Mouse (Mus musculus) frontal cortex, postnatal 36 days (tissue): ENCODE measurements at regions not wholly inside any gene's neighbourhood (a gene's known extent, or its start where the extent isn't known, plus 50 kb on each side); places are given as distances from the start of the nearest gene placed in this dataset.

Experiments used
- DNase-seq, 2 experiments: peaks; one replicate each; pipeline ENCODE4 v3.0.0; 2022; ENCODE audit warnings: low spot score in 2 of 2

GRCm38 (mm10) chr1:42471846-42472494 lies 223.6 kb upstream of the Pou3f3 start:
- no peak for DNase-seq

GRCm38 (mm10) chr1:42472495-42473230 lies 222.9 kb upstream of the Pou3f3 start:
- no peak for DNase-seq

- no peak for DNase-seq
These were observed 221.4 kb upstream of the Pou3f3 start for GRCm38 (mm10) chr1:42474197-42474596.

- DNase-seq: no peak
These were observed 220.7 kb upstream of the Pou3f3 start for GRCm38 (mm10) chr1:42474831-42475230.

GRCm38 (mm10) chr1:42475629-42476028 lies 219.9 kb upstream of the Pou3f3 start:
- DNase-seq: no peak

- peak in 1 of 2 experiments; percentile 33 for DNase-seq
These were observed 215.1 kb upstream of the Pou3f3 start for GRCm38 (mm10) chr1:42480348-42480920.

- DNase-seq: no peak
These were observed 206.0 kb upstream of the Pou3f3 start for GRCm38 (mm10) chr1:42489563-42489962.

- DNase-seq: no peak
These were observed 204.5 kb upstream of the Pou3f3 start for GRCm38 (mm10) chr1:42490856-42491643.

- peak in 1 of 2 experiments; percentile 32 for DNase-seq
These were observed 203.8 kb upstream of the Pou3f3 start for GRCm38 (mm10) chr1:42491644-42492277.

GRCm38 (mm10) chr1:42496022-42496421 lies 199.5 kb upstream of the Pou3f3 start:
- DNase-seq: no peak

GRCm38 (mm10) chr1:42496433-42496832 lies 199.1 kb upstream of the Pou3f3 start:
- no peak for DNase-seq

- DNase-seq: no peak
These were observed 196.7 kb upstream of the Pou3f3 start for GRCm38 (mm10) chr1:42498901-42499300.

GRCm38 (mm10) chr1:42504491-42504890 lies 191.1 kb upstream of the Pou3f3 start:
- DNase-seq: no peak

- DNase-seq: no peak
These were observed 190.4 kb upstream of the Pou3f3 start for GRCm38 (mm10) chr1:42505048-42505729.

- no peak for DNase-seq
These were observed 181.2 kb upstream of the Pou3f3 start for GRCm38 (mm10) chr1:42514417-42514816.

GRCm38 (mm10) chr1:42524401-42524800 lies 171.2 kb upstream of the Pou3f3 start:
- no peak for DNase-seq

- DNase-seq: no peak
These were observed 167.7 kb upstream of the Pou3f3 start for GRCm38 (mm10) chr1:42527746-42528476.

GRCm38 (mm10) chr1:42532908-42533307 lies 162.7 kb upstream of the Pou3f3 start:
- DNase-seq: no peak

- DNase-seq: peak; percentile 28 to 51
These were observed 156.5 kb upstream of the Pou3f3 start for GRCm38 (mm10) chr1:42539066-42539539.
